9 mouse cellular contexts compared by ENCODE assay signal in genomic region chr1:168382823-168383157, GRCm38 (mm10). TPM values are rescaled to one million over a fixed set of nuclear protein-coding genes. Genes with fewer than 3 reads are reported as not detected.
A peak's percentile ranks its signal among the peaks of the same experiment; 100 is the strongest.
DNase-seq lines count a peak whose midpoint lies in the region; ATAC-seq and TF ChIP-seq lines count a peak whose summit lies in the region.
"Had no signal": no experiment of that assay in that cellular context is flagged by ENCODE, and none has a peak within 500 bp of the region (broad histone marks: within the 10 kb centered on the region; RNA-seq: fewer than 3 reads in every experiment).

No protein-coding gene starts in this region.

- TF ChIP-seq POLR2A in lung, adult 2 months (IDR thresholded peaks at IDR 0.05; ENCODE audit: borderline replicate concordance, extremely low read depth, low read depth, low read length): no peak

- H3K4me2 ChIP-seq in lung, embryonic 16.5 days (ENCODE audit: low read depth, low read length): no peak overlapping the region
- no peak overlapping the region for H3K4me2 ChIP-seq in embryonic facial prominence, embryonic 13.5 days
- H3K4me2 ChIP-seq in hindbrain, embryonic 12.5 days (replicated peaks): no peak overlapping the region
- H3K4me2 ChIP-seq: hindbrain, embryonic 15.5 days had no signal

- TF ChIP-seq CTCF in lung, adult 2 months (IDR thresholded peaks at IDR 0.05; ENCODE audit: insufficient read depth, low read length): no peak

- H3K9me3 ChIP-seq in lung, embryonic 16.5 days (ENCODE audit: control insufficient read depth, low read length): no peaks in the 10 kb centered on the region
- H3K9me3 ChIP-seq in embryonic facial prominence, embryonic 13.5 days: no peaks in the 10 kb centered on the region
- no peaks in the 10 kb centered on the region for H3K9me3 ChIP-seq in hindbrain, embryonic 12.5 days (replicated peaks)
- H3K9me3 ChIP-seq: hindbrain, embryonic 15.5 days had no signal

- peaks cover 70% of the 10 kb centered on the region for H3K4me1 ChIP-seq in lung, embryonic 16.5 days (replicated peaks; ENCODE audit: control insufficient read depth, insufficient read depth, low read length)
- H3K4me1 ChIP-seq in lung, adult 2 months (ENCODE audit: control insufficient read depth, insufficient read depth, low read length): peaks cover 15% of the 10 kb centered on the region
- H3K4me1 ChIP-seq in embryonic facial prominence, embryonic 13.5 days: peaks cover 81% of the 10 kb centered on the region
- H3K4me1 ChIP-seq in hindbrain, embryonic 12.5 days: peaks cover 86% of the 10 kb centered on the region

- no peak for DNase-seq in lung, adult 2 months
- peak; percentile 56 for DNase-seq in retina, embryonic 14.5 days (ENCODE audit: low spot score)
- DNase-seq in cerebellum, postnatal 25 days: no peak
- no peak for DNase-seq in gastrocnemius, postnatal 4 days (ENCODE audit: low spot score in 2 of 2)

- no peaks in the 10 kb centered on the region for H3K27me3 ChIP-seq in lung, embryonic 16.5 days (ENCODE audit: control insufficient read depth, insufficient read depth, low read depth, low read length)
- no peaks in the 10 kb centered on the region for H3K27me3 ChIP-seq in embryonic facial prominence, embryonic 13.5 days
- no peaks in the 10 kb centered on the region for H3K27me3 ChIP-seq in hindbrain, embryonic 12.5 days
- H3K27me3 ChIP-seq: hindbrain, embryonic 15.5 days had no signal

- peak overlapping the region; percentile 60 for H3K27ac ChIP-seq in lung, embryonic 16.5 days (ENCODE audit: low read length)
- H3K27ac ChIP-seq in embryonic facial prominence, embryonic 13.5 days: peak overlapping the region; percentile 70
- H3K27ac ChIP-seq in hindbrain, embryonic 12.5 days: peak overlapping the region; percentile 70

- H3K36me3 ChIP-seq in lung, embryonic 16.5 days (ENCODE audit: control insufficient read depth, insufficient read depth, low read length): no peaks in the 10 kb centered on the region; the same call in 1 of the 2 replicates
- 0 out of 2 replicates have a peak, but pooled peaks cover 3% of the 10 kb centered on the region for H3K36me3 ChIP-seq in embryonic facial prominence, embryonic 13.5 days
- H3K36me3 ChIP-seq in hindbrain, embryonic 12.5 days: 0 out of 2 replicates have a peak, but pooled peaks cover 2% of the 10 kb centered on the region
- H3K36me3 ChIP-seq: hindbrain, embryonic 15.5 days had no signal

- H3K4me3 ChIP-seq in lung, embryonic 16.5 days (ENCODE audit: low read length): no peak overlapping the region
- no peak overlapping the region for H3K4me3 ChIP-seq in lung, adult 2 months (replicated peaks; ENCODE audit: extremely low read depth, low read depth, low read length)
- H3K4me3 ChIP-seq in embryonic facial prominence, embryonic 13.5 days: no peak overlapping the region
- H3K4me3 ChIP-seq in hindbrain, embryonic 12.5 days: no peak overlapping the region
- H3K4me3 ChIP-seq: hindbrain, embryonic 15.5 days had no signal

- ATAC-seq in lung, embryonic 16.5 days (ENCODE audit: low read depth): peak; percentile 34; the same call in 1 of the 2 replicates
- ATAC-seq in embryonic facial prominence, embryonic 13.5 days (ENCODE audit: insufficient number of reproducible peaks, insufficient read depth, low FRiP score, low TSS enrichment, low read depth): peak; percentile 59
- no peak for ATAC-seq in hindbrain, embryonic 12.5 days (ENCODE audit: low FRiP score)
- ATAC-seq in erythroid progenitor cell, adult 5-6 weeks (replicated peaks; ENCODE audit: low FRiP score, poor library complexity, severe bottlenecking): no peak

- no peak overlapping the region for H3K9ac ChIP-seq in lung, embryonic 16.5 days (ENCODE audit: low read length)
- no peak overlapping the region for H3K9ac ChIP-seq in embryonic facial prominence, embryonic 13.5 days
- H3K9ac ChIP-seq in hindbrain, embryonic 12.5 days: no peak overlapping the region
- H3K9ac ChIP-seq: hindbrain, embryonic 15.5 days had no signal

- WGBS in lung, embryonic 16.5 days: 14% methylated on average over 4 of the region's 4 CpGs
- WGBS in lung, adult 2 months: 35% methylated on average over 4 of the region's 4 CpGs
- 10% methylated on average over 4 of the region's 4 CpGs for WGBS in embryonic facial prominence, embryonic 13.5 days
- under 1% methylated on average over 4 of the region's 4 CpGs for WGBS in hindbrain, embryonic 12.5 days

RNA-seq across cellular contexts. Expression of gene Pbx1, which starts 49.3 kb away (rescaled TPM):
- 34.0 and 34.3 TPM in 2 replicates for polyA plus RNA-seq in lung, embryonic 16.5 days (2015; fragmentation: Nextera tagmentation; extraction: Ambion mirVana)
- polyA plus RNA-seq in lung, adult 2 months (2012; rRNA removed): 45.2 and 56.8 TPM in 2 replicates
- polyA plus RNA-seq in embryonic facial prominence, embryonic 13.5 days (2015; fragmentation: Nextera tagmentation; extraction: Ambion mirVana): 47.7 and 49.9 TPM in 2 replicates
- 56.3 and 59.8 TPM in 2 replicates for polyA plus RNA-seq in hindbrain, embryonic 12.5 days (2016; fragmentation: Nextera tagmentation; extraction: Ambion mirVana)
- total RNA-seq in gastrocnemius, postnatal 4 days (2021): 10 to 100 TPM; 44.6 to 50.6 TPM
- 2.5 and 4.6 TPM in 2 replicates for total RNA-seq in erythroid progenitor cell, adult 5-6 weeks (2015; ENCODE audit: low replicate concordance)
- 1.3 and 2.1 TPM in 2 replicates for total RNA-seq in erythroid progenitor cell, adult 5-6 weeks (2017; ENCODE audit: low replicate concordance)

Comparison
In these comparisons a context has a peak if more than half of its experiments do, and no peak if none do; other contexts are left out.
1. ATAC-seq: peak in lung, embryonic 16.5 days (single experiment) and embryonic facial prominence, embryonic 13.5 days (single experiment); none in hindbrain, embryonic 12.5 days (single experiment) and erythroid progenitor cell, adult 5-6 weeks (single experiment).
2. Peak in every context shown above with its lines, with median percentiles within 50 percentile points of each other: H3K27ac ChIP-seq.